Mouse (Mus musculus): ENCODE results near the gene Tiprl. TPM values are rescaled to one million over a fixed set of nuclear protein-coding genes. Genes with fewer than 3 reads are reported as not detected.

Gene Tiprl
- 10 to 100 TPM; 49.4 to 50.8 TPM for total RNA-seq (2021)

DNA sequence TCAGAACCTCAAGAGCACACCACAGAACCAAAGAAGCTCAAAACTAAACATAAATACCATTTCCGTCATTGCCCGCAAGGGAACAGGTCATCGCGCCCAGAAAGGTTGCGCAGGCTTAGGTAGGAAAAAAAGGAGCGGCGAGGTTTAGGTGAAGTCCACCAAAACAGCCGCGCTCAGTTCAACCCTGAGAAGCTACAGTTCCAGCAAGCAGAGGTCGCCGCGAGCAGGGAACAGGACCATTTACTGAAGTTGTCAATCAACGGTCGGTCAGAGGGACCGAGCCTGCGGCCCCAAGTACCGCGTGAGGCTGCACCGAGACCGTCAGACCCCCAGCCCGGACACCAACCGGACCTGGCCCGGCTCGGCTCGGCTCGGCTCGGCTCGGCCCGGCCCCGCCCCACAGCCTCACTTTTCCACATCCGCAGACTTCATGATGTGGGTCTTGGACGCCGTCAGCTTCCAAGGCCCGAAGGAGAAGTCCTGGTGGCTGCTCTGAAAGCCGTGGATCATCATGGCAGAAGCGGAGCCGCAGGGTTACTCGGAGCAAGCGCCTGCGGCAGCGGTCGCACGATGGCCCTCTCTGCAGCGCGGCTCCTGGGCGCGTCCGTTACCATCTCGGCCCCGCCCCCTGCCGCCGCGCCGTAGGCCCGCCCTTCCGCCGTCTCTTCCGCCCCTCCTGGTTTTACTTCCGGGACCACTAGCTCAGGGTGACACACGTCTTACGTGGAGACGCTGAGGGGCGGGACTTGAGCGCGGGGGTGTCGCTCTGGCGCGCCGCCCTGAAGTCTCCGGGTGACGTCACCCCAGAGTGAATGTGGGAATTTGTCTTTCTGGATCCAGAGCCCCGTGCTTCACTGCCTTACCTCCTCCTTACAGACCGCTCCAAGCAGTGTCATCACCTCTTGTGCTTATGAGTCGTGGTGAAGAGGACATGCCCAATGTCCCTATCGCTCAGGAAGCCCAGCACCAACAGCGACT is at the start of gene Tiprl:
Gene Tiprl (minus strand): TSS at position 676 of the 978 bp plus-strand sequence.
- intact Hi-C loops (cut with DNase I), result loop anchor here (5.0 kb wide), 2 partner anchors 44 to 226 kb away; partner anchors contain the start of genes Dcaf6, Mpc2 and Sft2d2
- DNase-seq, result peak; percentile 98 to 99

DNA sequence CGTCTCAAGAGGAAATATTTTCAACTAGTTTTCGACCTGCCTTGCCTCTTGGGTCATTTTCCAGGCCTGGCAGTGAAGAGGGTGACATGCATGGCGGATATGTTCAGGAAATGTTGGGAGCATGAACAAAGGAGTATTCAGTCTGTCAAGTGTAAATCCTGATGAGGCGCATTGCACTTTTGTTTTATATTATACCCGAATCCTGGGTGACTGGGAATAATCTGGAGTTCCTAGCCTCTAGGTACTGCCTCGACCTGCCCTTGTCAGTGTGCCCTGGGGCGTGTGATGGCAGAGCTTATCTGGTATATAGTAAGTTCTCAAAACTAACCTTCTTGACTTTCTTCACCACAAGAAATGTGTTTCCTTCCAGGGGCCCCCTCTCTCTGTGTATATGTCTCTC is 47.3 kb upstream of the Tiprl start:
- DNase-seq, result no peak

GRCm38 (mm10) chr1:165282967-165283345 is 46.2 kb upstream of the Tiprl start:
- DNase-seq, result no peak
- intact Hi-C loops (cut with DNase I), result no loop called here

More for the DNA sequence above, 47.3 kb upstream of the Tiprl start:
- intact Hi-C loops (cut with DNase I), result no loop called here

- intact Hi-C loops (cut with DNase I), result no loop called here
- no peak for DNase-seq
These were observed 45.6 kb upstream of the Tiprl start for GRCm38 (mm10) chr1:165282222-165282966.

GRCm38 (mm10) chr1:165281351-165282221 is 44.8 kb upstream of the Tiprl start:
- DNase-seq, result peak; percentile 77 to 84
- intact Hi-C loops (cut with DNase I), result no loop called here

DNA sequence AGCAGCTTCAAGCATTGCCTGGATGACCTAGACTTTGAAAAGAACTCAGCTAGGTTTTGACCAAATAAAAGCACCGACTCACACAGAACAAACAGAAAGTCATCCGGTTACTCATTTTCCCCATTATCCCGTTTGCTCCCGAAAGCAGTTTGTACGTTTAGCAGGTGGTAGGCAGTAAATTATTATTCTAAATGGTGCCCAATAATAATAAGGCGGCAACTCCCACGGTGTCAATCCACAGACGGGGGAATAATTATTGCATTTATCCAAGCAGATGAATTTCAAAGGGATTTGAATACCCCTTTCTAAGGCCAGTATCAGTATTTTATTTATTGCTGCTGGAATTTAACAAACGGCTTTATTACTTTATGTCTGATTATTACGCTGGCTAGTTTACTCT is 43.9 kb upstream of the Tiprl start:
- no peak for DNase-seq
- intact Hi-C loops (cut with DNase I), result no loop called here

DNA sequence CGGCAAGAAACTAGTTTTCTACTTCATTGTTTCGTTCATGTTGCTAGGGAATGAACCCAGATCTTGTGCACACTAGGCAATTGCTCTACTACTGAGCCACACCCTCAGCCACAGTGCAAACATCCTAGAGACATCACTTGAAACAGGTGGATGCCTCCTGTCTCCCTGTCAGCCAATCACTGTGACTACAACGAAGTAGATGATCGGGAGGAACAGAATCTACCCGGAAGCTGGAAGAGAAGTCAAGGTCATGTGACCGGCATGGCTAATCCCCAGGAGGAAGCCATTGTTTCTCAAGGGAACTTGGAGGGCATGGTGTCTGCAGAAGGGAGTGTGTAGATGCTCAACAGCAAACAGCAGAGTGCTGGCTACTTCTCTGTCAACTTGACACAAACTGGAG is 38.1 kb upstream of the Tiprl start:
- intact Hi-C loops (cut with DNase I), result no loop called here
- DNase-seq, result no peak

DNA sequence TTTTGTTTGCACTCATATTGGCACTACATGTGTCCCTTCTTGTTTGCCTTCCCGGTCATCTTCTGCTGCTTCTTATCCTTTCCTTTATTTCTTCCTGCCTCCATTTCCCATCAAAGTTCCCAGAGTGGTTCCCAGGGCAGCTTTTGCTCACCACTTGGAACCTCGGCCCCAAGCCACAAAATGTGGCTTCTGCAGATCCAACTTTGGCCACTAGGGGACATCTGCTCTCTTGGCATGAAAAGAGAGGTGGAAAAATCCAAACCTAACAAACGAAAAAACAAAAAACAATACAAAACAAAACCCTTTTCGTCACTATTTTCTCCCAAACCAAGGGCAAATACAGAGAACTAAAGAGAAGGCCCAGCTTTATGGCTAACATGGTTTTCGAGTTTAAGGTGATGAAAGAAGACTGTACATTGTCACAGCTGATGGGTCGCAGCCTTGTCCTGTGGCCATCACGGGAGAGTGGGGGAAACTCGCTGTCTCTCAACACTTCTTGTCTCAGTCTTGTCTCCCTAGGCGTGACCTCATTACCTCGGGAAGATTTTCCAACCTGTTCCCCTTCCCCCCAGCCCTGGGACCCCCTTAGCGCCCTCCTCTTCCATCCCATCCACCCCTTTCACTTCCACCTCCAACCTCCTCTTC is 15.4 kb upstream of the Tiprl start:
- DNase-seq, result peak; percentile 66 to 83
- intact Hi-C loops (cut with DNase I), result loop anchor here (5.0 kb wide), 1 partner anchor 250 kb away; no protein-coding TSS in a partner anchor

DNA sequence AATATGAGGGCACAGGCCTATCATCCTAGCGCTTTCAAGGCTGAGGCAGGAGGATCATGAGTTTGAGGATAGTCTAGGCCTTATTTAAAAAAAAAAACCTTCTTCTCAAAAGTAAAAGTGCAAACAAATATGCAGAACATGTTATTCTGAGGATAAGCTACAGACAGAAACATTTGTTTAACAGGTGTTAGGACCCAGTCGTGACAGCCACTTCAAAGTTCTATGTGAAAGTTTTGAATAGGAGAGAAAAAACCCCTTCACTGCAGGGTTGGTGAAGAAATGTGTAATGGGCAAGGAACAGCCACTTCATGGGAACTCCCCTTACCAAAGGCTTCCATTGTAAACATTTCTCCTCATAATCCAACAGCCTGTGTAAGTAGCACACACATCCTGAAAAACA is 13.8 kb upstream of the Tiprl start:
- DNase-seq, result no peak
- intact Hi-C loops (cut with DNase I), result loop anchor here (5.0 kb wide), 1 partner anchor 252 kb away; no protein-coding TSS in a partner anchor

DNA sequence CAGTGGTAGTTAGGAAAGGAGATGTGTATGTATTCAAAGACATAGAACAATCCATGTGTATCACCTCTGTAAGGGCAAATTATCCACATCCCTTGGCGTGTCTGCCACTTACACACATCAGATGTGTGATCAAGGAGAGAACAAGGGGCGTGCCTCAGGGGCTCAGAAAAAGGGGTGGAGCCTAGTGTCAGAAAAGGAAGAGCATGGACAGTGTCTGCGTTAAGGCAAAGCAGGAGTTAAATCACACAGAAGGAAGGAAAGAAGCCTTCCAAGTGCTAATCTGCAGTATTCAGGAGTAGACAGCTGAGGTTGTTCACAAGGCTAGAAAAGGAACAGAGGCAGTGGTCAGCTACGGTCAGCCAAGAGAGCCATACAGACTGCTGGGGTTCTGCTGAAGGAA is 12.0 kb upstream of the Tiprl start:
- intact Hi-C loops (cut with DNase I), result no loop called here
- no peak for DNase-seq

DNA sequence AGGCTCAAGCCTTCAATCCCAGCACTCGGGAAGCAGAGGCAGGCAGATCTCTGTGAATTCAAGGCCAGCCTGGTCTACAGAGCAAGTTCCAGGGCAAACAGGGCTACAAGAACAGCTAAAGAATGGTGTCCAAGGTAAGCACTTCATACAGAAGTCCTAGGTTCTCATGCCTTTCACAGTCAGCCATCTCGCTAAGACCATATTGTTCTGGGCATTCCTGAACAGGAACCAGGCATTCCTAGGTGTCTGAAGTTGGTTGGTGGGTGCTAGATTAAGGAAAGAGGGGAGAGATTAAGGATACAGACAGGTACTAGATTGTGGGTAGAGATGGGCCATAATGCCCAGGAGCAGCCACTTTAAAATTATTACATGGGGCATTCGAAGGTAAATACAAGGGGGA is 11.0 kb upstream of the Tiprl start:
- no peak for DNase-seq
- intact Hi-C loops (cut with DNase I), result no loop called here

GRCm38 (mm10) chr1:165247085-165247484 is 10.3 kb upstream of the Tiprl start:
- intact Hi-C loops (cut with DNase I), result no loop called here
- peak; percentile 36 to 46 for DNase-seq

DNA sequence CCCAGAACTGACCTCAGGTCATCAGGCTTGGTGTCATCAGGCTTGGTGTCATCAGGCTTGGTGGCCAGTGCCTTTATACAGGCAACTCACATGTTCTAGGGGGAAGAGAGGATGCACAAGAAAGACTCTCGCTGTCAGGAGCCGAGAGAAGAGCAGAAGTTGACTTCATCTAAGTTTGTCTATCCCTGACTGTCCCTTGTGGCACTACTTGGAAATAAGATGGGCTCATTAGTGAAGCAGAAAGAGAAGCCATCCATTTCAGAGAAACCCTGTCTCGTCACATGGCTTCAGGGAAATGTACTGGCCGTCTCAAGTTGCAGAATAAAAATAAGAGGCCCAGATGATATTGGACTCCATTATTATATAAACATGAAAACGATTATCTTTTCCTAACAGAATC is 9.8 kb upstream of the Tiprl start:
- DNase-seq, result no peak
- intact Hi-C loops (cut with DNase I), result no loop called here

- intact Hi-C loops (cut with DNase I), result loop anchor here (5.0 kb wide), 2 partner anchors 44 to 226 kb away; partner anchors contain the start of genes Dcaf6, Mpc2 and Sft2d2
- DNase-seq, result no peak
These were observed 950 bp downstream of the Tiprl start for GRCm38 (mm10) chr1:165235846-165236245.

DNA sequence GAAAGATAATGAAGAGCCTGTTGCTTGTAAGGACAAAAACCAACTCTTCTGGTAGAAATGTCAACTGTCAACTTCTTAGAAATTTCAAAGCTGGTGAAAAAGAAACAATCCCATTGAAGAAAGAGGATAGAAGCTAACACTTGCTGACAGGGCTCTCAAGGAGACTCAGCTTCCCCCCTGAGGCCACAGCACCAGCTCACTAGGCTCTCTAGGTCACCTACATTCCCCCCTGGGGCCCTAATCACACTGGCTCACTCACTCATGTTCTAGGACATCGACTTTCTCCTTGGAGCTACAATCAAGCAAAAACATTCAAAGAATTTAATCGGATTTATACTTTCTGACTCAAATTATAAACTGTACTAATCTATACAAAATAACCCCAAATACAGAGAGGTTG is 3.0 kb downstream of the Tiprl start:
- intact Hi-C loops (cut with DNase I), result no loop called here
- no peak for DNase-seq

DNA sequence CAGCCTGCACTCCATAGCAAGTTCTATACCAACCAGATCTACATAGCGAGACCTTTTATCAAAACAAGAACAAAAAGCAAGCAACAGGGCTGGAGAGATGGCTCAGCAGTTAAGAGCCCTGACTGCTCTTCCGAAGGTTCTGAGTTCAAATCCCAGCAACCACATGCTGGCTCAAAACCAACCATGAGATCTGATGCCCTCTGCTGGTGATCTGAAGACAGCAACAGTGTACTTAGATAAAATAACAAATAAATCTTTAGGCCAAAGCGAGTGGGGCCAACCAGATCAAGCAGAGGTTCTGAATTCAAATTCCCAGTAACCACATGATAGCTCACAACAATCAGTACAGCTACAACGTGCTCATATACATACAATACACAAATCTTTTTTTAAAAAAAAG is 6.1 kb downstream of the Tiprl start:
- intact Hi-C loops (cut with DNase I), result no loop called here
- no peak for DNase-seq

DNA sequence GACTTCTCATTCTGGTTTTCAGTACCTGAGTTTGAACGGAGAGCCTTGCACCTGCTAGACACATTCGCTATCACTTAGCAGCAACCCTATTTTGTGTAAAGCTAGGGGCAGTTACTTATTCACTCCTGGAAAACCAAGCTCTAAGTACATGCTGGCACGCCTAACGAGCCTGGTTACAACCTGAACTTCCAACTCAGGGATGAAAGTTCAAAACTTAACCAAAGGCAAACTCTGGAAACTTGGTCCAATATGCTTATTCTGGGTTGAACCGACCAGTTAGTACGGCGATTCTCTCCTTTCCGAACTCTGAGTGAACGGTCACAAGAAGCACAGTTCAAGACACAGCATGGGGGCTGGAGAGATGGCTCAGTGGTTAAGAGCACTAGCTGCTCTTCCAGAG is 7.2 kb downstream of the Tiprl start:
- intact Hi-C loops (cut with DNase I), result no loop called here
- DNase-seq, result no peak

GRCm38 (mm10) chr1:165217023-165217589 is 19.7 kb downstream of the Tiprl start:
- intact Hi-C loops (cut with DNase I), result no loop called here
- DNase-seq, result no peak

DNA sequence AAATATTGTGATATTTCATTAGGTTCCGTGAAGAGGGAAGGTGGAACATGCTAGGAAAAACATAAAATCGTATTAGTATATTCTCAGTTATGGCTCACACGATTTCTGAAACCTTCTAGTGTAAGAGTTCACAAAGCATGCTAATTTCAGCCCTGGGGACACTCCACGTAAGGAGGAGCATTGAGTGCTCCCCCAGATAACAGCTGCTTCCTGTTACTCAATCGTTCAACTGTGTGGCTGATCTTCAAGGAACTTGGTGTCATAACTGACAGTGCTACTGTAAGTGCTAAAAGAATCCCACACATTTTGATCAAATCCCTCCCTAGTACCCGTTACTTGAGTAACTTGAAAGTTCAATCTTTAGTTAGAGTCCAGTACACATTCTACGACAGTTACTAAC is 21.0 kb downstream of the Tiprl start:
- DNase-seq, result peak in 1 of 2 experiments; percentile 6
- intact Hi-C loops (cut with DNase I), result no loop called here

GRCm38 (mm10) chr1:165205591-165205990 is 31.2 kb downstream of the Tiprl start:
- no peak for DNase-seq
- intact Hi-C loops (cut with DNase I), result no loop called here
